Mouse (Mus musculus): ENCODE data around the gene Topbp1. TPM values are rescaled to one million over a fixed set of nuclear protein-coding genes. Genes with fewer than 3 reads are reported as not detected.
"Not testable (repeated sequence)": the region's sequence is repeated elsewhere in the genome, so short reads cannot be mapped to it uniquely, and the experiment has no call there.

Topbp1 gene
- polyA plus RNA-seq, 1 experiment: 32.2 TPM

DNA sequence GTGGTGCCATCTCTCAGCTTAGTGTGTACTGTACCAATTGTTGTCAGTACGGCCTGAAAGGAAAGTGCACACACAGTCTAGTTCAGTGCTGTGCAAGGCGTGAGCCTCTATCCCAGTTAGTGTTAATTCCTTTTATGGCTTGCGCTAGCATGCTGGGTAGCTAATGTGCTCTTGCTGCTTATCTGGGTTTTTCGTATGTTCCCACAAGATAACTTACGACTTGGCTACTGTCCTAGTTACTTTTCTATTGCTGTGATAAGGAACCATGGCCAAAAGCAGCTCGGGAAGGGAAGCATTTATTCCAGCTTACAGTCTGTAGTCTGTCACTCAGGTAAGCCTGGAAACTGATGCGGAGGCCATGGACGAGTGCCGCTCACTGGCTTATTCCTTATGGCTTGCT, 21.4 kb downstream of the Topbp1 start:
- peaks cover 16% of the 10 kb centered on the region for H3K79me2 ChIP-seq (ENCODE audit: control insufficient read depth, insufficient read depth)
- peaks cover 3% of the 10 kb centered on the region for H3K79me3 ChIP-seq (ENCODE audit: low read depth)
- peaks cover 93% of the 10 kb centered on the region for H3K36me3 ChIP-seq (ENCODE audit: control insufficient read depth, insufficient read depth)
- H3K27me3 ChIP-seq (ENCODE audit: control insufficient read depth, insufficient read depth, insufficient read length): no peaks in the 10 kb centered on the region
- H3ac ChIP-seq (ENCODE audit: control insufficient read depth, insufficient read length, low read depth): no peak overlapping the region
- no peak overlapping the region for H3K4me3 ChIP-seq (ENCODE audit: insufficient read depth, poor library complexity, severe bottlenecking)
- no peak for TF ChIP-seq CTCF (IDR thresholded peaks at IDR 0.05; ENCODE audit: control insufficient read depth, insufficient read depth, insufficient read length)
- TF ChIP-seq CEBPB (IDR thresholded peaks at IDR 0.05; ENCODE audit: low read depth): no peak
- TF ChIP-seq MYOG (IDR thresholded peaks at IDR 0.05; ENCODE audit: control insufficient read depth, extremely low read depth, insufficient read length): no peak
- TF ChIP-seq FOSL1 (IDR thresholded peaks at IDR 0.05; ENCODE audit: insufficient read depth, low read length, poor library complexity, severe bottlenecking): no peak
- no peak for TF ChIP-seq MAX (IDR thresholded peaks at IDR 0.05)
- no peak for TF ChIP-seq USF1 (IDR thresholded peaks at IDR 0.05; ENCODE audit: low read depth)
- TF ChIP-seq MYOD1 (IDR thresholded peaks at IDR 0.05; ENCODE audit: control insufficient read depth, insufficient read length, low read depth): no peak

DNA sequence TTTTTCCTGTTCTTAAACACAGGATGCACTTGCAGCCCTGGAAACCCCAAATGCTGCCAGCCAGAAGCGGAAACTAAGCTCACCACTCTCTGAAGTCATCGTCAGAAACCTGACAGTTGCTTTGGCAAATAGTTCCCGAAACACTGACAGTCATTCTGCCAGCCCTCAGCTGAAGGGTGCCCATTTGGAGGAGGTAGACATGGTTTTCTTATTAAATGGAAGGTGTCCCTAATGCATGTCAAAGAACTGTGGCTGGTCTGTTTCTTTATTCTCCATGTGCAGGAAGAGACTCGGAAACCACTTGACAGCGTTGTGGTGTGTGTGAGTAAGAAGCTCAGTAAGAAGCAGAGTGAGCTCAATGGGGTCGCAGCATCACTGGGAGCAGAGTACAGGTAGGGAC, 27.6 kb downstream of the Topbp1 start:
- TF ChIP-seq FOSL1 (IDR thresholded peaks at IDR 0.05; ENCODE audit: insufficient read depth, low read length, poor library complexity, severe bottlenecking): no peak
- Histone ChIP-seq H3K36me3 (ENCODE audit: control insufficient read depth, insufficient read depth) (peaks cover 93% of the 10 kb centered on the region), H3K79me3 (ENCODE audit: low read depth) (peaks cover 1% of the 10 kb centered on the region), H3K27me3 (ENCODE audit: control insufficient read depth, insufficient read depth, insufficient read length) (no peaks in the 10 kb centered on the region), H3ac (ENCODE audit: control insufficient read depth, insufficient read length, low read depth) (no peak overlapping the region), H3K4me3 (ENCODE audit: insufficient read depth, poor library complexity, severe bottlenecking) (no peak overlapping the region), H3K79me2 (ENCODE audit: control insufficient read depth, insufficient read depth) (peaks cover 10% of the 10 kb centered on the region)

DNA sequence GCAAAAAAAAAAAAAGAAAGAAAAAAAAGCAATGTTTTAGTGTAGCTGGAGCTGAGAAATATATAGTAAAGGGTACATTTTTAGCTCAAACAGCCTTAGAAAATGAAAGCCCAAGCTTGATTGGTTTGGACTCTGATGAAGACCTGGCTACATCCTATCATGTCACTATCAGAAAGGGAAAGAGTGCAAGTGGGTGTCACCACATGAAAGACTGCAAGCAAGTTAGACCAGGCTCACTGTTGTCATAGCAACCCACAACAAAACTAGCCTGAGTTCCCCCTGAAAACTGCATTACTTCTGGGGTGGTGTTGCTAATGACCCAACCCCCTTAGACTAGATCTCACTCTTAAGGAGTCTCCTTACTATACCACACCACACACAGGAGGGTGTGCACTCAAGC, 31.9 kb downstream of the Topbp1 start:
- no peak overlapping the region for H3ac ChIP-seq (ENCODE audit: control insufficient read depth, insufficient read length, low read depth)
- peaks cover 77% of the 10 kb centered on the region for H3K36me3 ChIP-seq (ENCODE audit: control insufficient read depth, insufficient read depth)
- no peak overlapping the region for H3K4me3 ChIP-seq (ENCODE audit: insufficient read depth, poor library complexity, severe bottlenecking)
- TF ChIP-seq MAX (IDR thresholded peaks at IDR 0.05): no peak
- no peak for TF ChIP-seq MYOD1 (IDR thresholded peaks at IDR 0.05; ENCODE audit: control insufficient read depth, insufficient read length, low read depth)
- TF ChIP-seq FOSL1 (IDR thresholded peaks at IDR 0.05; ENCODE audit: insufficient read depth, low read length, poor library complexity, severe bottlenecking): no peak
- TF ChIP-seq MYOG (IDR thresholded peaks at IDR 0.05; ENCODE audit: control insufficient read depth, extremely low read depth, insufficient read length): no peak
- TF ChIP-seq CEBPB (IDR thresholded peaks at IDR 0.05; ENCODE audit: low read depth): no peak
- no peak for TF ChIP-seq USF1 (IDR thresholded peaks at IDR 0.05; ENCODE audit: low read depth)
- no peak for TF ChIP-seq CTCF (IDR thresholded peaks at IDR 0.05; ENCODE audit: control insufficient read depth, insufficient read depth, insufficient read length)
- H3K27me3 ChIP-seq (ENCODE audit: control insufficient read depth, insufficient read depth, insufficient read length): no peaks in the 10 kb centered on the region
- H3K79me2 ChIP-seq (ENCODE audit: control insufficient read depth, insufficient read depth): no peaks in the 10 kb centered on the region
- H3K79me3 ChIP-seq (ENCODE audit: low read depth): no peaks in the 10 kb centered on the region

DNA sequence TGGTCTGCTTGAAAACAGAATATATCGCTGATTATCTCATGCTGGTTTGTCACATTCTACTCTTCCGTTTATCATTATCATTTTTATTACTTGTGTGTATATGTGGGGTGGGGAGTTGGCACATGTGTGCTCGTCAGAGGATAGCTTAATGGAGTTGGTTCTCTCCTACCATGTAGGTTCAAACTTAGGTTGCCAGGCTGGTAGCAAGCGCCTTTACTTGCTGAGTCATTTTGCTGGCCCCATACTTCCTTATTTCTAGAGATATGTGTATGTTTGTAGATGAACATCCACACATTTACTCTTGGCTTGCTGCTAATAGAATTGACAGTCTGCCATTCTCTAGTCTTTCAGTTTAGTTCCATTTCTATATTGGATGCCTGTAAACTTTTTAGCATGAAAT, 42.0 kb downstream of the Topbp1 start:
- Histone ChIP-seq H3ac (ENCODE audit: control insufficient read depth, insufficient read length, low read depth) (no peak overlapping the region), H3K27me3 (ENCODE audit: control insufficient read depth, insufficient read depth, insufficient read length) (no peaks in the 10 kb centered on the region), H3K79me2 (ENCODE audit: control insufficient read depth, insufficient read depth) (peaks cover 30% of the 10 kb centered on the region), H3K36me3 (ENCODE audit: control insufficient read depth, insufficient read depth) (peaks cover 96% of the 10 kb centered on the region), H3K79me3 (ENCODE audit: low read depth) (peaks cover 8% of the 10 kb centered on the region), H3K4me3 (ENCODE audit: insufficient read depth, poor library complexity, severe bottlenecking) (no peak overlapping the region)
- no peak for TF ChIP-seq FOSL1 (IDR thresholded peaks at IDR 0.05; ENCODE audit: insufficient read depth, low read length, poor library complexity, severe bottlenecking)
- TF ChIP-seq CTCF (IDR thresholded peaks at IDR 0.05; ENCODE audit: control insufficient read depth, insufficient read depth, insufficient read length): no peak
- no peak for TF ChIP-seq CEBPB (IDR thresholded peaks at IDR 0.05; ENCODE audit: low read depth)
- TF ChIP-seq MYOD1 (IDR thresholded peaks at IDR 0.05; ENCODE audit: control insufficient read depth, insufficient read length, low read depth): no peak
- TF ChIP-seq MYOG (IDR thresholded peaks at IDR 0.05; ENCODE audit: control insufficient read depth, extremely low read depth, insufficient read length): no peak
- no peak for TF ChIP-seq MAX (IDR thresholded peaks at IDR 0.05)
- TF ChIP-seq USF1 (IDR thresholded peaks at IDR 0.05; ENCODE audit: low read depth): no peak

DNA sequence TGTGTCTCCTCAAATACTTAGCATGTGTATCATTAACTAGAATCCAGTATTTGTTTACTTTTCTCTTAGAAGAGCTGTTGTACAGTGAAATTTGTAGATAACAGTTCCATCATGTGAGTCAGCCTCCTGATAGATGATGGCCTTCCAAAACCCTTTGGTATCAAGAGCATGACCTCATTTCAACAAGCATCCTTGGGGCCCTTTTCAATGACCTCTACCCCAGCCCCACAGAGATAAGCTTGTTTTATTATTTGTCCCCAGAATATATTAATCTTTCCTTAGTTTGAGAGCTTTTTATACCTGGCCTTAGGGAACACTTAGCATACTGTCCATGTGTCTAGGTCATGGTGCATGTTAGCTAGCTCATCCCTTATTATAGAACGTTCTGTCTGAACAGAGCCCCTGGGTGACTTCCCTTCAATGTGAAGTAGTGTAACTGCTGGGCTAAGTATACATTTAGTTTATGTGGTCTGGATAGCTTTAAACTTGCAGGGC, 43.0 kb downstream of the Topbp1 start:
- peaks cover 12% of the 10 kb centered on the region for H3K79me3 ChIP-seq (ENCODE audit: low read depth)
- no peak for TF ChIP-seq MAX (IDR thresholded peaks at IDR 0.05)
- no peak for TF ChIP-seq MYOG (IDR thresholded peaks at IDR 0.05; ENCODE audit: control insufficient read depth, extremely low read depth, insufficient read length)
- TF ChIP-seq USF1 (IDR thresholded peaks at IDR 0.05; ENCODE audit: low read depth): no peak
- no peaks in the 10 kb centered on the region for H3K27me3 ChIP-seq (ENCODE audit: control insufficient read depth, insufficient read depth, insufficient read length)
- H3ac ChIP-seq (ENCODE audit: control insufficient read depth, insufficient read length, low read depth): no peak overlapping the region
- H3K79me2 ChIP-seq (ENCODE audit: control insufficient read depth, insufficient read depth): peaks cover 36% of the 10 kb centered on the region
- no peak overlapping the region for H3K4me3 ChIP-seq (ENCODE audit: insufficient read depth, poor library complexity, severe bottlenecking)
- H3K36me3 ChIP-seq (ENCODE audit: control insufficient read depth, insufficient read depth): peaks cover 95% of the 10 kb centered on the region

DNA sequence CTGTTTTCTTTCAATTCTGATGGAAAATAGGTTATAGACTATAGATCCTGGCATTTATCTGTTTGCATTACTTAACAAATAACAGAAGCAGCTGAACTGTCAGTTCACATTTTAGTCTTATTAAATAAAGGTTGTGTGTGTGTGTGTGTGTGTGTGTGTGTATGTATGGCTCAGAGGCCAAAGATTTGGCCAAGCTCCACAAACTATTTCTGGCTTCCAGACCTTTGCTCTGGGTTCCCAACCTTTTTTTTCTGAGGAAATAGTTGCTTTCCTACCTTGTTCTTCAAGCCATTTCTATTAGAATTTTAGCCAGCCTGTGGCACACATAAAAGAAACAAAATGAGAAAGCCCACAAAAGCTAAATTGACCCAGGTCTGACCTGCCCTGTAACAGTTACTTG, 43.8 kb downstream of the Topbp1 start:
- H3K4me3 ChIP-seq (ENCODE audit: insufficient read depth, poor library complexity, severe bottlenecking): no peak overlapping the region
- no peak overlapping the region for H3ac ChIP-seq (ENCODE audit: control insufficient read depth, insufficient read length, low read depth)
- H3K79me3 ChIP-seq (ENCODE audit: low read depth): peaks cover 12% of the 10 kb centered on the region
- TF ChIP-seq FOSL1 (IDR thresholded peaks at IDR 0.05; ENCODE audit: insufficient read depth, low read length, poor library complexity, severe bottlenecking): no peak
- no peak for TF ChIP-seq CTCF (IDR thresholded peaks at IDR 0.05; ENCODE audit: control insufficient read depth, insufficient read depth, insufficient read length)
- no peak for TF ChIP-seq MYOG (IDR thresholded peaks at IDR 0.05; ENCODE audit: control insufficient read depth, extremely low read depth, insufficient read length)
- no peak for TF ChIP-seq CEBPB (IDR thresholded peaks at IDR 0.05; ENCODE audit: low read depth)
- no peak for TF ChIP-seq MAX (IDR thresholded peaks at IDR 0.05)
- TF ChIP-seq USF1 (IDR thresholded peaks at IDR 0.05; ENCODE audit: low read depth): no peak
- no peak for TF ChIP-seq MYOD1 (IDR thresholded peaks at IDR 0.05; ENCODE audit: control insufficient read depth, insufficient read length, low read depth)
- peaks cover 36% of the 10 kb centered on the region for H3K79me2 ChIP-seq (ENCODE audit: control insufficient read depth, insufficient read depth)
- H3K27me3 ChIP-seq (ENCODE audit: control insufficient read depth, insufficient read depth, insufficient read length): no peaks in the 10 kb centered on the region
- H3K36me3 ChIP-seq (ENCODE audit: control insufficient read depth, insufficient read depth): peaks cover 87% of the 10 kb centered on the region

DNA sequence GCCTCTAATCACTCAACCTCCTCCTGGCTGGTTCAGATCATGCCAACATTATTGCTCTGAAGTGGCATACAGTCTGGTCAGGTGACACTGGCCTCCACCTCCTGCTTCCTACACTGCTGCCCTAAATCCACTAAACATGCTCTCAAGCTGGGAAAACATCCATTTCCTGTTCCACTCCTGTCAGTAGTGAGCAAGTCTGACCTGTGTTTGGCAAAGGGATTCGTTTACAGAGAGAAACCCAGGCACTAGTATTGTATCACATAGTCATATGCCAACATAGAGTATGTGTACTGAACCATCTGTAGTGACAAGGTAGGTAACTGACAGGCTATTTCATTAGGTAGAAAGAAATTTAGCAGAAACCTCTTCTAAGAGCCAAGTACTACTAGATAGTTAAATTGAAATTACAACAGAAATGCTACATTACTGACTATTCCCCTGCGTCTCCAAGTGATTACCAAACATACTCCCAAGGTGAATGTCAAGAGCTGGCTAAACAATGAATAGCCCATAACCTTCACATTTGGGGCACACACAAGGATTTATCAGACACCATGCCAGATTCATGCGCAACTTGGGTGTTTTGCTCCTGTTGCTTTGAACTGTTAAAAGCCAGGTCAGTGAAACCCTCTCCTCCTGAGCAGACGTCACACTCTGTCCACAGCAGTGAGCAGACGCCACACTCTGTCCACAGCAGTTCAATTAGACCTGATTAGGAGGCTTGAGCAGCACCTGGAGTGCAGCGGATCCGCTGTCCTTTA, 48.7 kb downstream of the Topbp1 start:
- H3K36me3 ChIP-seq (ENCODE audit: control insufficient read depth, insufficient read depth): peaks cover 72% of the 10 kb centered on the region

More for the DNA sequence above, 48.7 kb downstream of the Topbp1 start:
- H3K4me3 ChIP-seq (ENCODE audit: insufficient read depth, poor library complexity, severe bottlenecking); H3K27me3 ChIP-seq (ENCODE audit: control insufficient read depth, insufficient read depth, insufficient read length); H3ac ChIP-seq (ENCODE audit: control insufficient read depth, insufficient read length, low read depth): not testable (repeated sequence)
- peaks cover 58% of the 10 kb centered on the region for H3K79me2 ChIP-seq (ENCODE audit: control insufficient read depth, insufficient read depth)
- H3K79me3 ChIP-seq (ENCODE audit: low read depth): peaks cover 32% of the 10 kb centered on the region
